7 mouse cellular contexts compared by ENCODE assay signal in the genomic region with DNA sequence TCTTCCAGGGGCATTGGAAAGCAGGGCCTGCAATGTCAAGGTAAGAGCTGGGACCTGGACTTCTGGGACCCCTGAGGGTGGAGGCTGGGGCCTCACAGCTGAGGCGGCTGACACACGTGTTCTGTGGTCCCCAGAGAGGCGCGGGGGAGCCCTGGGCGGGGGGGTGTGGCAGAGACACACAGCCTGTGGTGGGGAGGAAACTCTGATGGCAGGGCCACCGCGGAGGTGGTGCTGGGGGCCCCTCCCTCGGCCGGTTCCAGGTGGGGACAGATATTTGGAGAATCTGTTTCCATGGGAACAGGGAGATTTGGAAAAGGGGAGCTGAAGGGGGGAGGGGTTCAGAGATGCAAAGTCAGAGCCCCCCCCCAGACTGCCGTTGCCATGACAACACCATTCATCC. TPM values are rescaled to one million over a fixed set of nuclear protein-coding genes. Genes with fewer than 3 reads are reported as not detected.
DNase-seq lines count a peak whose midpoint lies in the region; ATAC-seq lines count a peak whose summit lies in the region.

No protein-coding gene starts in this region.

- H3K9ac ChIP-seq in embryonic facial prominence, embryonic 11.5 days (replicated peaks; ENCODE audit: low read length): no peak overlapping the region

- H3K27ac ChIP-seq in embryonic facial prominence, embryonic 11.5 days (replicated peaks; ENCODE audit: low read depth, low read length): no peak overlapping the region

- H3K4me2 ChIP-seq in embryonic facial prominence, embryonic 11.5 days (ENCODE audit: low read depth, low read length): peak overlapping the region; percentile 58; the same call in 1 of the 2 replicates

- peaks cover 19% of the 10 kb centered on the region for H3K27me3 ChIP-seq in embryonic facial prominence, embryonic 11.5 days (ENCODE audit: control insufficient read depth, insufficient read depth, low read length)

- DNase-seq in retina, postnatal 1 day: peak; percentile 20
- no peak for DNase-seq in retina, embryonic 14.5 days (ENCODE audit: low spot score)
- DNase-seq in embryonic facial prominence, embryonic 11.5 days (ENCODE audit: low spot score): no peak
- peak; percentile 46 to 50 for DNase-seq in layer of hippocampus, postnatal 36 days
- peak; percentile 63 for DNase-seq in right cerebral cortex, adult 18-20 months
- no peak for DNase-seq in gastrocnemius, adult 8-10 months (ENCODE audit: low spot score in 2 of 2)

- 4% methylated on average over 10 of the region's 10 CpGs for WGBS in embryonic facial prominence, embryonic 11.5 days

- H3K9me3 ChIP-seq in embryonic facial prominence, embryonic 11.5 days (replicated peaks; ENCODE audit: control insufficient read depth, low read length): no peaks in the 10 kb centered on the region

- H3K4me3 ChIP-seq in embryonic facial prominence, embryonic 11.5 days (ENCODE audit: low read depth, low read length): no peak overlapping the region; the same call in 1 of the 2 replicates

- ATAC-seq in embryonic facial prominence, embryonic 11.5 days (replicated peaks; ENCODE audit: insufficient number of reproducible peaks, low FRiP score, low TSS enrichment, low read depth): no peak
- no peak for ATAC-seq in megakaryocyte-erythroid progenitor cell, adult 5-6 weeks (replicated peaks; ENCODE audit: low FRiP score, low TSS enrichment, poor library complexity, severe bottlenecking)

- H3K36me3 ChIP-seq in embryonic facial prominence, embryonic 11.5 days (replicated peaks; ENCODE audit: control insufficient read depth, insufficient read depth, low read depth, low read length): no peaks in the 10 kb centered on the region

- H3K4me1 ChIP-seq in embryonic facial prominence, embryonic 11.5 days (ENCODE audit: control insufficient read depth, insufficient read depth, low read length): peaks cover 2% of the 10 kb centered on the region

RNA-seq across cellular contexts. Expression of a gene that starts 15.3 kb away (rescaled TPM):
- 0.39 and 2.0 TPM in 2 replicates for polyA plus RNA-seq in embryonic facial prominence, embryonic 11.5 days (2014; fragmentation: Nextera tagmentation; extraction: Ambion mirVana)
- 100 to 1,000 TPM; 495 to 539 TPM for total RNA-seq in layer of hippocampus, postnatal 36 days (2021)
- total RNA-seq in megakaryocyte-erythroid progenitor cell, adult 5-6 weeks (2014; fragmentation: Nextera tagmentation): not detected in 2 replicates
- not detected in 2 replicates for total RNA-seq in megakaryocyte-erythroid progenitor cell, adult 5-6 weeks (2017)
- under 1 TPM; 0.29 to 0.94 (median 0.67) TPM for total RNA-seq in gastrocnemius, adult 8-10 months (2022)

RNA-seq across cellular contexts. Expression of a gene that starts 15.4 kb away (rescaled TPM):
- 36.9 and 38.5 TPM in 2 replicates for polyA plus RNA-seq in embryonic facial prominence, embryonic 11.5 days (2014; fragmentation: Nextera tagmentation; extraction: Ambion mirVana)
- 10 to 100 TPM; 63.5 to 67.3 TPM for total RNA-seq in layer of hippocampus, postnatal 36 days (2021)
- total RNA-seq in megakaryocyte-erythroid progenitor cell, adult 5-6 weeks (2014; fragmentation: Nextera tagmentation): 1.2 TPM in 1 of 2 replicates, not detected in the other
- total RNA-seq in megakaryocyte-erythroid progenitor cell, adult 5-6 weeks (2017): 0.61 and 2.4 TPM in 2 replicates
- 10 to 100 TPM; 11.7 to 19.2 (median 14.7) TPM for total RNA-seq in gastrocnemius, adult 8-10 months (2022)

RNA-seq across cellular contexts. Expression of a gene that starts 28.5 kb away (rescaled TPM):
- polyA plus RNA-seq in embryonic facial prominence, embryonic 11.5 days (2014; fragmentation: Nextera tagmentation; extraction: Ambion mirVana): 2.6 and 2.9 TPM in 2 replicates
- 100 to 1,000 TPM; 130 to 131 TPM for total RNA-seq in layer of hippocampus, postnatal 36 days (2021)
- not detected in 2 replicates for total RNA-seq in megakaryocyte-erythroid progenitor cell, adult 5-6 weeks (2014; fragmentation: Nextera tagmentation)
- not detected in 2 replicates for total RNA-seq in megakaryocyte-erythroid progenitor cell, adult 5-6 weeks (2017)
- total RNA-seq in gastrocnemius, adult 8-10 months (2022): 10 to 100 TPM in 3 of 4 experiments, 1 to 10 TPM in 1; 8.5 to 16.4 (median 13.6) TPM

RNA-seq across cellular contexts. Expression of a gene that starts 54.8 kb away (rescaled TPM):
- polyA plus RNA-seq in embryonic facial prominence, embryonic 11.5 days (2014; fragmentation: Nextera tagmentation; extraction: Ambion mirVana): not detected in 2 replicates
- under 1 TPM in 1 of 2 experiments, not detected in 1; 0.05 TPM for total RNA-seq in layer of hippocampus, postnatal 36 days (2021)
- not detected in 2 replicates for total RNA-seq in megakaryocyte-erythroid progenitor cell, adult 5-6 weeks (2014; fragmentation: Nextera tagmentation)
- total RNA-seq in megakaryocyte-erythroid progenitor cell, adult 5-6 weeks (2017): not detected in 2 replicates
- total RNA-seq in gastrocnemius, adult 8-10 months (2022): not detected

Comparison
In these comparisons a context has a peak if more than half of its experiments do, and no peak if none do; other contexts are left out.
1. DNase-seq: peak in retina, postnatal 1 day (single experiment), layer of hippocampus, postnatal 36 days (2 of 2) and right cerebral cortex, adult 18-20 months (single experiment); none in retina, embryonic 14.5 days (single experiment), embryonic facial prominence, embryonic 11.5 days (single experiment) and gastrocnemius, adult 8-10 months (0 of 2).
2. RNA of a gene that starts 15.3 kb away (total RNA-seq): 495 to 539 TPM in layer of hippocampus, postnatal 36 days; 0.29 to 0.94 TPM in gastrocnemius, adult 8-10 months and not detected in megakaryocyte-erythroid progenitor cell, adult 5-6 weeks; every median in the first group is over 100 times any median in the second.
3. RNA of a gene that starts 28.5 kb away (total RNA-seq): 130 to 131 TPM in layer of hippocampus, postnatal 36 days and 8.5 to 16.4 TPM in gastrocnemius, adult 8-10 months; not detected in megakaryocyte-erythroid progenitor cell, adult 5-6 weeks; every median in the first group is over 4 times any median in the second.